Mouse (Mus musculus): ENCODE results near the gene Cd2.

DNA sequence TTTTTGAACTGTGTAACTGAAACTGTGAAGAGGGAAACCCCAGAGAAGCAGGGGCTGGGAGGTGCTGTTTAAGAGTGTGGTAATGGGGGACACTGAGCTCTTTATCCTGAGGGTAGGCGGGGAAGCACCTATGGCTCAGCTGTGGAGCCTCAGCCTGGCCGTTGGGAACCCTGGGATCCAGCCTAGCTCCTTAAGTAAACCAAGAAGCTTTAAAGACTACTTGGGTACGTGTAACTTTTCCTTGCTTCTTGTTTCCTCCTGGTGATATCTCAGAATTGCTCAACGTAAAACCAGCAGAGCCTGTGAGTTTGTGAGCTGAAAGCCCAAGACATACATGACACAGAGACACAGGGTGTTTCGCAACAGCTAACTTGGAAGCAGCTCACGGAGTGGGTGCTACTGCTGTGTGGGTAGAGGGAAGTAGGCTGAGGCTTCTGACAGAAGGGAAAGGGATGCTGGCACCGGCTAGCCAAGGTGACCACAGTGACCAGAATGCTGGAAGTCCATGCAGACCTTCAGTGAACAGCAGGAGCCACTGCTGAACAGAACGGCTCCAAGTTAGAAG, 5.9 kb upstream of the Cd2 start:
- no peak for TF ChIP-seq CTCF (IDR thresholded peaks at IDR 0.05 in 2 of 3, conservative IDR thresholded peaks at IDR 0.05 in 1 of 3; ENCODE audit: control insufficient read depth in 1 of 3, insufficient read depth in 1 of 3, low read depth in 2 of 3, low read length in 3 of 3, poor library complexity in 1 of 3, severe bottlenecking in 1 of 3)
- no peak for TF ChIP-seq TAL1 (IDR thresholded peaks at IDR 0.05; ENCODE audit: low read length)
- TF ChIP-seq EP300 (IDR thresholded peaks at IDR 0.05; ENCODE audit: low read depth in 1 of 2, low read length in 2 of 2) = no peak
- no peak for TF ChIP-seq MXI1 (IDR thresholded peaks at IDR 0.05; ENCODE audit: low read depth, low read length)
- no peak for TF ChIP-seq POLR2AphosphoS2 (IDR thresholded peaks at IDR 0.05; ENCODE audit: low read length)
- no peak for TF ChIP-seq MYC (IDR thresholded peaks at IDR 0.05; ENCODE audit: low read depth, low read length)
- TF ChIP-seq POLR2A (IDR thresholded peaks at IDR 0.05; ENCODE audit: control insufficient read depth in 1 of 2, insufficient read depth in 1 of 2, low read depth in 1 of 2, low read length in 2 of 2, poor library complexity in 1 of 2) = no peak
- TF ChIP-seq ZC3H11A (IDR thresholded peaks at IDR 0.05; ENCODE audit: low read depth, low read length) = no peak
- TF ChIP-seq RAD21 (IDR thresholded peaks at IDR 0.05; ENCODE audit: low read depth, low read length) = no peak
- no peak for TF ChIP-seq ZNF384 (IDR thresholded peaks at IDR 0.05; ENCODE audit: low read depth, low read length)
- TF ChIP-seq HCFC1 (IDR thresholded peaks at IDR 0.05; ENCODE audit: low read depth, low read length) = no peak
- no peak for TF ChIP-seq ZMIZ1 (IDR thresholded peaks at IDR 0.05; ENCODE audit: low read depth, low read length)
- no peak for TF ChIP-seq TBP (IDR thresholded peaks at IDR 0.05; ENCODE audit: low read depth, low read length)

Measured in MEL (cell line).